Mouse (Mus musculus) midbrain, postnatal 0 days (tissue): ENCODE data around the gene Tbcel. TPM values are rescaled to one million over a fixed set of nuclear protein-coding genes. Genes with fewer than 3 reads are reported as not detected.

Experiments used
- ATAC-seq: fragments of 200-750 bp; cut with Nextera tagmentation; 2 replicates; pipeline ENCODE4 v1.8.0; 2017; ENCODE audit warnings: moderate number of reproducible peaks, mild to moderate bottlenecking, moderate TSS enrichment, moderate library complexity; ENCODE audit not compliant: low FRiP score
- DNase-seq: peaks from one replicate; pipeline ENCODE4 v3.0.0-alpha.2; 2015; ENCODE audit warnings: low spot score
- H3K27ac ChIP-seq: fragments of 300-500 bp; sonication (generic); 2 replicates; pipeline ENCODE4 v1.5.1; 2014; ENCODE audit warnings: low read depth, mild to moderate bottlenecking, low read length, mixed read lengths
- H3K27me3 ChIP-seq: fragments of 300-500 bp; sonication (generic); 2 replicates; pipeline ENCODE4 v1.6.1; 2014; ENCODE audit warnings: low read length, control low read depth, mixed read lengths; ENCODE audit not compliant: insufficient read depth
- H3K36me3 ChIP-seq: fragments of 300-500 bp; sonication (generic); 2 replicates; pipeline ENCODE4 v1.6.1; 2014; ENCODE audit warnings: low read length, control low read depth, mixed read lengths; ENCODE audit not compliant: insufficient read depth
- H3K4me1 ChIP-seq: fragments of 300-500 bp; sonication (generic); 2 replicates; pipeline ENCODE4 v1.6.1; 2014; ENCODE audit warnings: mild to moderate bottlenecking, control low read depth, antibody characterized with exemption, low read length, mixed read lengths; ENCODE audit not compliant: insufficient read depth
- H3K4me2 ChIP-seq: fragments of 300-500 bp; sonication (generic); 2 replicates; pipeline ENCODE4 v1.6.1; 2014; ENCODE audit warnings: low read depth, mild to moderate bottlenecking, low read length, mixed read lengths; ENCODE audit not compliant: poor library complexity, severe bottlenecking
- H3K4me3 ChIP-seq: fragments of 300-500 bp; sonication (generic); 2 replicates; pipeline ENCODE4 v1.5.1; 2014; ENCODE audit warnings: low read depth, mild to moderate bottlenecking, low read length, moderate library complexity
- H3K9ac ChIP-seq: fragments of 300-500 bp; sonication (generic); replicated peaks from 2 replicates; pipeline ENCODE4 v1.6.1; 2014; ENCODE audit warnings: mild to moderate bottlenecking, low read length, moderate library complexity, mixed read lengths; ENCODE audit not compliant: poor library complexity, severe bottlenecking
- H3K9me3 ChIP-seq: fragments of 300-500 bp; sonication (generic); 2 replicates; pipeline ENCODE4 v1.6.1; 2016; ENCODE audit warnings: low read length, control low read depth
- CTCF ChIP-seq: IDR thresholded peaks from 2 replicates; pipeline ENCODE4 v1.5.1; 2016; ENCODE audit warnings: antibody characterized with exemption, mild to moderate bottlenecking
- WGBS: fragments of 180-500 bp; shearing (Covaris S2); extraction: QIAGEN DNeasy Blood & Tissue Kit; methylation state at CpG from one replicate; pipeline ENCODE4 v1.1.7; 2014; 5-methylcytosine and 5-hydroxymethylcytosine counted together
- polyA plus RNA-seq: library from polyadenylated mRNA; unstranded; fragments of >200 nt; fragmentation: Nextera tagmentation; extraction: Ambion mirVana; gene quantifications from 2 replicates; pipeline ENCODE4 v1.2.1, GENCODE M21; 2015
- total RNA-seq: library from RNA; depleted of rRNA; stranded (reverse); fragments of >200 nt; gene quantifications from 2 replicates; pipeline ENCODE4 v1.2.3, GENCODE M21; 2014

The Tbcel gene
- total and polyA plus RNA-seq, 2 experiments from 2014 or later, result 3.0 to 17.2 TPM

- ATAC-seq (no peak), DNase-seq (no peak)
- Histone ChIP-seq H3K4me1 (no peaks in the 10 kb centered on the region; the same call in 1 of the 2 replicates), H3K9ac (no peak within 1 kb of the TSS), H3K36me3 (no peaks in the 10 kb centered on the region), H3K4me2 (no peak within 1 kb of the TSS), H3K4me3 (no peak within 1 kb of the TSS), H3K27ac (no peak within 1 kb of the TSS), H3K9me3 (no peaks in the 10 kb centered on the region), H3K27me3 (no peaks in the 10 kb centered on the region)
- 39% methylated on average over 6 of the region's 6 CpGs for WGBS
- TF ChIP-seq CTCF, result no peak
Observed at GRCm38 (mm10) chr9:42399829-42400228, 107.8 kb downstream of the Tbcel start, which contains the start of gene Tecta. Gene Tecta (minus strand): TSS chr9:42399929.

- Histone ChIP-seq H3K27ac (no peak overlapping the region), H3K4me2 (no peak overlapping the region), H3K27me3 (0 out of 2 replicates have a peak, but pooled peaks cover 4% of the 10 kb centered on the region), H3K36me3 (no peaks in the 10 kb centered on the region), H3K4me1 (no peaks in the 10 kb centered on the region; the same call in 1 of the 2 replicates), H3K9me3 (no peaks in the 10 kb centered on the region), H3K9ac (no peak overlapping the region), H3K4me3 (no peak overlapping the region)
- no peak for ATAC-seq
- no peak for TF ChIP-seq CTCF
- 76% methylated on average over 2 of the region's 2 CpGs for WGBS
- no peak for DNase-seq
Observed at GRCm38 (mm10) chr9:42396141-42396540, 111.5 kb downstream of the Tbcel start.

GRCm38 (mm10) chr9:42394903-42395302, 112.7 kb downstream of the Tbcel start:
- H3K9me3 ChIP-seq, result no peaks in the 10 kb centered on the region
- no peak for ATAC-seq

GRCm38 (mm10) chr9:42394321-42394720, 113.3 kb downstream of the Tbcel start:
- ATAC-seq (no peak), DNase-seq (no peak)
- Histone ChIP-seq H3K9me3 (no peaks in the 10 kb centered on the region), H3K27ac (no peak overlapping the region), H3K4me3 (no peak overlapping the region), H3K4me2 (no peak overlapping the region), H3K9ac (no peak overlapping the region), H3K4me1 (no peaks in the 10 kb centered on the region; the same call in 1 of the 2 replicates), H3K36me3 (no peaks in the 10 kb centered on the region), H3K27me3 (0 out of 2 replicates have a peak, but pooled peaks cover 4% of the 10 kb centered on the region)
- WGBS, result 82% methylated on average over 8 of the region's 8 CpGs
- TF ChIP-seq CTCF, result no peak

More at GRCm38 (mm10) chr9:42394903-42395302, 112.7 kb downstream of the Tbcel start:
- H3K4me3 ChIP-seq, result no peak overlapping the region
- TF ChIP-seq CTCF, result no peak
- no peaks in the 10 kb centered on the region; the same call in 1 of the 2 replicates for H3K4me1 ChIP-seq
- 0 out of 2 replicates have a peak, but pooled peaks cover 4% of the 10 kb centered on the region for H3K27me3 ChIP-seq
- H3K27ac ChIP-seq, result no peak overlapping the region
- 84% methylated on average over 6 of the region's 6 CpGs for whole genome bisulfite sequencing
- no peak for DNase-seq
- H3K4me2 ChIP-seq, result no peak overlapping the region
- no peak overlapping the region for H3K9ac ChIP-seq
- H3K36me3 ChIP-seq, result no peaks in the 10 kb centered on the region

GRCm38 (mm10) chr9:42392927-42393326, 114.7 kb downstream of the Tbcel start:
- ATAC-seq (no peak), DNase-seq (no peak)
- 68% methylated on average over 6 of the region's 6 CpGs for WGBS
- Histone ChIP-seq H3K9me3 (no peaks in the 10 kb centered on the region), H3K4me2 (no peak overlapping the region), H3K27me3 (0 out of 2 replicates have a peak, but pooled peaks cover 4% of the 10 kb centered on the region), H3K4me1 (no peaks in the 10 kb centered on the region), H3K9ac (no peak overlapping the region), H3K4me3 (no peak overlapping the region), H3K36me3 (no peaks in the 10 kb centered on the region), H3K27ac (no peak overlapping the region)
- no peak for TF ChIP-seq CTCF

GRCm38 (mm10) chr9:42388490-42388889, 119.1 kb downstream of the Tbcel start:
- H3K4me3 ChIP-seq, result no peak overlapping the region
- ATAC-seq (no peak), DNase-seq (peak; percentile 65)
- no peaks in the 10 kb centered on the region for H3K9me3 ChIP-seq
- no peak overlapping the region for H3K4me2 ChIP-seq
- no peaks in the 10 kb centered on the region for H3K4me1 ChIP-seq
- WGBS, result 44% methylated on average over 4 of the region's 4 CpGs
- 0 out of 2 replicates have a peak, but pooled peaks cover under 1% of the 10 kb centered on the region for H3K27me3 ChIP-seq
- H3K36me3 ChIP-seq, result no peaks in the 10 kb centered on the region
- peak; percentile 73 for TF ChIP-seq CTCF
- no peak overlapping the region for H3K9ac ChIP-seq
- no peak overlapping the region for H3K27ac ChIP-seq
